Mouse (Mus musculus): Measurements from ENCODE around the gene Srd5a1.
A peak's percentile ranks its signal among the peaks of the same experiment; 100 is the strongest.
"Not testable (repeated sequence)": the region's sequence is repeated elsewhere in the genome, so short reads cannot be mapped to it uniquely, and the experiment has no call there.

Gene Srd5a1

GRCm38 (mm10) chr13:69611398-69612174 lies at the start of gene Srd5a1:
Gene Srd5a1, minus strand, starts transcription at chr13:69611442.
- peak; percentile 99 for DNase-seq (ENCODE audit: low spot score)

DNA sequence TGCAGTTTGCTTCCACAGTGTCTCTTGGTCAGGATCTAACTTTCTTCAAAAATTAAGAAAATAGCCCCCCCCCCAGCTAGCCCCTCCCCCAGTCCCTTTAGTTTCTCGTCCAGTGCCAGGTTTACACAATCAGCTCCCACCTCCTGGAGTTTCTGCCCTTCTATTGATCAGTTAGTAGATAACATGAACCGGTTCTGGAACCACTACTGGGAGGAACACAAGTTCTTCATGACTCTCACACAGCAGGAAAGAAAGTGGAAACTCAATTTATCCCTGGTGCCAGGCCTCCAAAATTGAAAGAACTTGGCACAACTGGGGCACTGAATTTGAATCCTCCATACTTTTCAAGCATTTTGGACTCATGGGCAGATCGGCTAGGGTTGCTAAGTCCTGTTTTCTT lies 43.3 kb upstream of the Srd5a1 start:
- DNase-seq (ENCODE audit: low spot score) = no peak

DNA sequence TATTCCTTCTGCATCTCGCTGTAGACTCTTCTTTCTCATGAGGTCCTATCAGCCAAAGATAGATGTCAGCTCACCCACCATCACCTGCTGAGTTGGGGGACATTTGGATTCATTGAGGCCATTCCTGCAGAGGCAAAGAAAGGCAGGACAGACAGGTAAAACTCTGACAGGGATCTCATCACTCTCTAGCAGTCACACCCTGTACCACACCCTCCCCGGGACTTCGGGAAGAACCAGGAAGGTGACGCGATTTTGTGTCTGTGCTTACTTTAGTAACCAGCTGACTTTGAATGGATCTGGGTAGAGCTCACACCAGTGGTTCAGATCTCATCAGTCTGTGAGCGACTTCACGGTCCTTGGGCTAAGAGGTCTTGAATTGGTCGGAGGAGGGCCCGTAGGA lies 35.2 kb upstream of the Srd5a1 start:
- DNase-seq (ENCODE audit: low spot score) = no peak

DNA sequence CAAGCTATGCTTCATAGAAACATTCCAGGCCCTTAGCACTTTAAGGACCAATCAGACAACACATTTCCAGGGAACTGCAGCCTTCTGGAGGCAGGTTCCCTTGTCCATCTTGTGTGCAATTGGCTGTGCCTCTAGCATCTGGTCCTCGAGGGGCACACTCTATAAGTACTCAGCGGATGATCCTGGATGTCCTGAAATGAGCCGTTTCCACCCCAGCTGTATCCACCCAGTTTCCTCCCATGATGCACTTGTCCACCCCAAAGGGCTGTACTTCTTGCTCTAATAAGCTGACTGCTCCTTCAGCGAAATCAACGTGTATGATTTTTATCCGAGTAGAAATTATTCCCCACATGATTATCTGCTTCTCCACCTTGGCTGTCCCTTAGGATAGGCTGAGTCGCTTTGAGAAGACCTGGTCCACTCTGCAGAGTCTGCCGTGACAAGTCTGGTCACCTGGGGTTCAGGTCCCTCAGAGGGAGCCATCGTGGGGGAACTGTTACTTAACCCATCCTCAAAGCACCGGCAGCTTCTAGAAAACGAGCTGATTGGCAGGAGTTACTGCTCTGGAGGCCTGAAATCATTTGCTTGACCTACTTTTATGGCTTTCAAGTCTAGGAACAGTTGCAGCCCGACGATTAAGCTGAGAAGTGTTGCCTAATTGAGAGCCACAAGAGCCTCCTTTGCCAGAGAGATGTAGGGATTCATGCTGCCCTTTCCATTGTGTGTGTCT lies 34.6 kb upstream of the Srd5a1 start:
- DNase-seq (ENCODE audit: low spot score) = no peak

DNA sequence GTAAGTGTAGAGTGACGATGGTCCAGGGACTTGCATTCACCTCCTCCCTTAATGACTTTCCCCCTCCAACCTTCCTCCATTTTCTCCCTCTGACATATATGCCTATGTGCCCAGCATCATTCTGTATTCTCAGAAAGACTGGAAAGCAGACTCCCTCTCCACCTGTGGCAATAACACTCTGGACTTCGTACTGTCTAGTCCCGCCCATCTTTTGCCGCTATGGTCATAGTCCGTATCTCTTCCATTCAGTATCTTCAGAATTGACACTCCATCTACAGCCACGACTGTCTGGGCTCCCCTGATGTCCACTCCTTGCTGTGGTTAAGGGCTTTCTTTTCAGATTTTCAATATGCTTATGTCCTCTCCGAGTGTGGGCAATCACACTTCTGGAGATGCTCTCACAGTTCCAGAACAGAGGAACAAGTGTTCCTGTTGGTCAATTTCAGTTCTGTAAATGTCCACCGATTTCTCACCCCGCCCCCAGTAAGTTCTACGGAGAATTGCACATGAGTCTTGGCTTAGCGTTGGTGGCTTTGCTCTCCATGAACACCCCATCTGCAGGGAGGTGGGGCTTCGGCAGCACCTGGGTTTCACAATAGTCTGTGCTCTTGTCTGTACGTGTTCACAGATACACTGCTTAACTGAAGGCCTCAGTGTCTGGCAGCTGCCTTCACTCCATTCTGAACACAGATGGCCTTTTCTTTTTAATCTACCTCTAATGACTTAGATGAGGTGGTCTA lies 33.4 kb upstream of the Srd5a1 start:
- no peak for DNase-seq (ENCODE audit: low spot score)

GRCm38 (mm10) chr13:69643937-69644336 lies 32.7 kb upstream of the Srd5a1 start:
- DNase-seq (ENCODE audit: low spot score) = no peak

GRCm38 (mm10) chr13:69642656-69643216 lies 31.5 kb upstream of the Srd5a1 start:
- DNase-seq (ENCODE audit: low spot score) = no peak

DNA sequence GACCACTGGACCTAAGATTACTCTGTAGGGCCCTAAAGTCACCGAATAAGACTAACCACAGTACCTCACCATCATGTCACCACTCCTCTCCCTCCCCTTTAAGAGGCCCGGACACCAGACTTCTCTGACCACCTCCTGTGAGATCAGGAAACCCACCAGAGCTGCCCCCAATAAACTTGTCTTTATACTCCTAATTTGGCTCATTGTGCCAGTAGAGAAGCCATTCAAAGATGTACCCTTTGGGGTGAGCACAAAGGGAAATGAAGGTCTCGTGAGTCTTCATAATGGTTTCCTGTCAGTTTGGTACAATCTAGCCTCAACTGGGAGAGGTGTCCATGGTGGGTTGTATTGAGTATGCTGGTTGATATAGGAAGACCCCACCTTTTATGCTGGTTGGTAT lies 29.8 kb upstream of the Srd5a1 start:
- no peak for DNase-seq (ENCODE audit: low spot score)

DNA sequence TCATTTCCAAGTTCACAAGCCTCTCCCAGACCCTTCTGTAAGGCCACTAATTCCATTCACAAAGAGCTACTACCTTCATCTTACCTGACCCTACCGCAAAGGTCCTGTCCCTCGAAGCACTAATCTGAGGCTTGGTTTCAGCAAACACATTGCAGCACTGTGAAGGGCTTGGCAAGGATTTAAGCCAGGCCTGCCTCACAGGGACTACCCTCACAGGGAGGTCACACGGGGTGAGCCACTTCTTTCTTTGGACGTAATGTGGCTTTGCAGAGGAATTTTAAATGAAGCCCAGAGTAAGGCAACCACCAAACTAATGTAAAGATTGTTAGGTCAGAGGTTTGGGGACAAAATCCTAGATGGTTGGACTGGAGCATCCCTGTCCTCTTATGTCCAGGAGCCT lies 29.3 kb upstream of the Srd5a1 start:
- DNase-seq (ENCODE audit: low spot score) = no peak

DNA sequence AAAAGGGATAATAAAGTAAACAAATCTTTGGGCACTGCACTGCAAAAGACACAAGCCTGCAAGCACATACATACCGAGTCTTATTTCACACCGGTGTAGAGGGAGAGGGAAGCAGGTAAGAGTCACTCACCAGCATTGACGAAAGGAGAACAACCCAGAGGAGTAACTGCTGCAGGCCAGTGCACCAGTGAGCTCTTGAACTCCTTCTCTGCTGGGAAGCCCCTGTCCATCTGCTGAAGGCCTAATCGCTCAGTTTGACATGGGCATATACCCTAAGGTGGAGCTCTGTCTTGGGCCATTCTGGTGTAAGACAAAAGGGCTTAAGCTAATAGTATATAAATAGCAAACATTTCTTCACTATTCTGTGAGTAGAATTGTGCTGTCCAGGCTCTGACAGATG lies 28.9 kb upstream of the Srd5a1 start:
- no peak for DNase-seq (ENCODE audit: low spot score)

DNA sequence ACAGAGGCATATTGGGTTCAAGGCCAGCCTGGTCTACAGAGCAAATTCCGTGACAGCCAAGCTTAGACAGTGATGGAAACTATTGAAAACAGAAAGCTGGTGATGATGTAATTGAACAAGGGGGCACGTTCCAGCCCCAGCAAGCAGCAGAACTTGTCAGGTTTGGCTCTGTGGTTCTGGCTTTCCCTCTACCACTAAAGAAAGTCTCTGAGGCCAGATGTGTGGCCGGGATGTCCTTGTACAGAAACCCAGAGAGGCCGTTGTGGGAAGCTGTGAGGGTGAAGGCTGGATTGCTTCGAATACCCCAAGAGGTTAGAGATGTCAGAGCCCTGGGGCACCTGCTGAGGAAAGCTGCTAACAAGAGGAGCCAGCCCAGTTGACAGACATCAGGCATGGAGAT lies 28.0 kb upstream of the Srd5a1 start:
- no peak for DNase-seq (ENCODE audit: low spot score)

GRCm38 (mm10) chr13:69638108-69638626 lies 26.9 kb upstream of the Srd5a1 start:
- DNase-seq (ENCODE audit: low spot score) = no peak

- no peak for DNase-seq (ENCODE audit: low spot score)
Observed at GRCm38 (mm10) chr13:69637657-69638056, 26.4 kb upstream of the Srd5a1 start.

DNA sequence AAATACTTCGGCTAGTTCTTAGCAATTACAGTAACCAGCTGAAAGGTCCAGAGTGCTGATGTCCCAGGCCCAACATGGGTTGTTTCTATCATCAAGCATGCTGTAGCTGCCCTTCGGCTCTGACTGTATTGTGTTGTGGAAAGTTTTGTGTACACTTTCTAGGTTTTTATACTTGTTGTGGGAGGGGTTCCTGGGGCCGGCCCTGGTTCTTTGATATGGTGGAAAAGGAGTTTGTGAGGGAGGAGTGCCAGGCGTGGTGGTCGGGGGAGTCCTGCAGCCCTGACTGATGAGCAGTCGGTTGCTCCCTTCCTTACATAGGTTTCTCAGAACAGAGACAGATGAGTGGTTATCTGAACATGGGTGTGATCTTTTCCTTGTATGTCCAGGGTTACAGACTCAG lies 25.6 kb upstream of the Srd5a1 start:
- no peak for DNase-seq (ENCODE audit: low spot score)

DNA sequence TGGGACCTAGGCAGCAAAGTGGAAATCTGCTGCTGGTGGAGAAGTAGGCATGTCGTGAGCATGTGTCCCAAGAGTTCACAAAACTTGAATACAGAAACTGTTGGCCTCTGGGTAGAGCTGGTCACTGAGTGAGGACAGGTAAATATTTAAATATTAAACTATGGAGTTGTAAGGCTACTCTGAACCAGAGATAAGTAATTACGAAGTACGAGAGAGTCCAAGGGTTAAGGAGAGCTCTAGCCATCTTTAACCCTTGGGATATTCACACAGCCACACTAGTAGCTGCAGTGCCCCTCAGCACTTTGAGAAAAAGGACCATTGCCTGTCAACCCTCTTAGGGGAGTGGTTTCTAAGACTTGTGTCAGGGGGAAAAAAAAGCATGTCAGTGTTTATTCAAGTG lies 25.1 kb upstream of the Srd5a1 start:
- DNase-seq (ENCODE audit: low spot score) = no peak

GRCm38 (mm10) chr13:69635836-69636235 lies 24.6 kb upstream of the Srd5a1 start:
- DNase-seq (ENCODE audit: low spot score) = not testable (repeated sequence)

- no peak for DNase-seq (ENCODE audit: low spot score)
Observed at GRCm38 (mm10) chr13:69633988-69634387, 22.7 kb upstream of the Srd5a1 start.

DNA sequence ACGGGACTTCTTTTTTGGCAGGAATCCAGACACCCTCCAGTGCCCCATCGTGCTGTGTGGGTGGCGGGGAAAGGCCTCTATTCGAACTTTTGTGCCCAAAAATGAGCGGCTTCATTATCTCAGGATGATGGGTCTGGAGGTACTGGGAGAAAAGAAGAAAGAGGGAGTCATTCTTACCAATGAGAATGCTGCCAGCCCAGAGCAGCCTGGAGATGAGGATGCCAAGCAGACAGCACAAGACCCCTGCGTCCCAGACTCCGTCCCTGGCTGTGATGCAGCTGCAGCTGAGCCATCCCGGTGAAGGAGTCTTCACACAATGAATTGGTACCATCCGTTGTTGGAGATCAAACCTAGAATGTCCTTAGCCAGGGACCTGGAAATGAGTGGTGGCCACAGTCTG lies 22.3 kb upstream of the Srd5a1 start:
- no peak for DNase-seq (ENCODE audit: low spot score)

DNA sequence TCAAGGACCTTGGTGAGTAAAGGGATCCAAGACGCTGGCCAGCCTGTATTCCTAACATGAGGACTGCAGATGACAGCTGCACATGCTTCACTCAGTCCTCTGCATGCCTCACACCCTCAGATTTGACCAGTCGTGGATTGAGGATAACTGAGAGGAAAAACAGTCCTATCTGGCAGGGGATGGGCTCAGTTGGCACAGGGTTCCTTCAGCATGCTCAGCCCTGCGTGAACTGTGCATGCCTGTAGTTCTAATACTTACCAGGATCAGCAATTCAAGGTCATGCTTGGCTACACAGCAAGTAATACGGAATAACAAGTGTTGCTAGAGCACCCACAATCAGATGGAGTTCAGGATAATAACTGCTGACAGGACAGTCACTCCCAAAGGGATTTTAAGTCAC lies 20.4 kb upstream of the Srd5a1 start:
- DNase-seq (ENCODE audit: low spot score) = no peak

GRCm38 (mm10) chr13:69631111-69631510 lies 19.9 kb upstream of the Srd5a1 start:
- DNase-seq (ENCODE audit: low spot score) = no peak

GRCm38 (mm10) chr13:69630576-69630975 lies 19.3 kb upstream of the Srd5a1 start:
- DNase-seq (ENCODE audit: low spot score) = no peak

GRCm38 (mm10) chr13:69627941-69628340 lies 16.7 kb upstream of the Srd5a1 start:
- no peak for DNase-seq (ENCODE audit: low spot score)

All from adipocyte (in vitro differentiated cells).